Mouse (Mus musculus) heart, adult 2 months (tissue): ENCODE results near the gene Sohlh1.

Experiments
- CTCF ChIP-seq: fragments of 200-600 bp; IDR thresholded peaks from 2 replicates; pipeline ENCODE4 v1.8.1; 2022; ENCODE audit warnings: antibody characterized with exemption, mild to moderate bottlenecking, moderate library complexity
- EP300 ChIP-seq: fragments of 200-500 bp; IDR thresholded peaks from 2 replicates; pipeline ENCODE4 v1.6.1; 2011; ENCODE audit warnings: low read depth, low read length, control low read depth; ENCODE audit not compliant: insufficient read depth
- POLR2A ChIP-seq: fragments of 200-500 bp; IDR thresholded peaks from 2 replicates; pipeline ENCODE4 v1.6.1; 2011; ENCODE audit warnings: mild to moderate bottlenecking, low read depth, low read length, control low read depth; ENCODE audit not compliant: insufficient read depth

- TF ChIP-seq POLR2A: no peak
- TF ChIP-seq CTCF: no peak
- TF ChIP-seq EP300: 0 out of 2 replicates have a peak, but pooled peaks have one; percentile 34
Measured at GRCm38 (mm10) chr2:25830786-25831185, 16.3 kb downstream of the Sohlh1 start.
